Mouse (Mus musculus): ENCODE results near the gene Zfp422.

Zfp422 gene

DNA sequence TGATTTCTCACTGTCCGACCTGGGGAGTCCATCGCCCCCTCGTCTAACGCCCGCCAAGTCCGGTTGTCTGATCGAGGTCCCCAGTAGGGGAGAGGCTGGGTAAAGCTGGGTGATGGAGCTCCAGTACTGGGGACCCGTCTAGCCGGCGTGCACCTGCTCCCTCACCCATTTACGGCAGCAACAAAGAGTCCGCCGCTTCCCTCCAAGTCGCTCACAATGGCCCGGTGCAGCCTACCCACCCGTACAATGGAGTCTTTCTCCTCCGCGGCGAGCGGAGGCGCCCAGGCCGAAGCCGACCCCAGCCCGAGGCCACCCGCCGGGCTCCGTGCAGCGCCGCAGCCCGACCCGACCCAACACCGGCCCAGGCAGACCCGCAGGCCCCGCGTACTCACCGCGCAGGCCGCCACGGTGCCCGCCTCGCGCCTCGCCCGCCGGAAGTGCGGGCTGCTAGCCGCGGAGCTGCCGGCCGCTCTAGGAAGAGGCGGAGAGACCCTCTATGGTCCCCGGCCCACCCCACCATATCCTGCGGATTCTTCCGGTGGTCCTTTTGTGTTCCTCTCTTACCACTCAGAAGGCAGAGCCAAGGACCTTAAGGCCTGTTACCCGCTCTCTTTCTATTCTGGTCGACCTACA, at the start of gene Zfp422:
Gene Zfp422, minus strand, starts transcription at position 461 of the 633 bp plus-strand sequence.
- in situ Hi-C loops (cut with MboI; ENCODE audit: low sequenced_read_pairs) = no loop called here

DNA sequence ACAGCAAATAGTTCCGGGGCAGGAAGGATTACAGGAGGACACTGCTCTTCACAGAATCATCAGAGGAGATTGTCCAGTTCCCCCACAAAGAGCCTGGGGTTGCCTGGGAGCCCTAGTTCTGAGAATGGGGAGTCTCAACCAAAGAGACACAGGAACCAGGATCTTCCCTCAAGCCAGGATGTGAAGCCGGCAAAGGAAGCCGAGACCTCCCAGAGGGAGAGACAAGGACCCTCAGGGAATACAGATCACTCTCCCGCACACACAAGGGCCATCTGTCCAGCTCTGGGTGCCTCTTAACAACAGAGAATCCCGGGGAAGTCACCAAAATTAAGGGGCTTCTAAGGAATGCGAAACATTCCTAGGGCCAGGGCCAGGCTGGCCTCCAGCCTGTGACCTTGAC, 48.5 kb upstream of the Zfp422 start:
- in situ Hi-C loops (cut with MboI; ENCODE audit: low sequenced_read_pairs) = no loop called here

DNA sequence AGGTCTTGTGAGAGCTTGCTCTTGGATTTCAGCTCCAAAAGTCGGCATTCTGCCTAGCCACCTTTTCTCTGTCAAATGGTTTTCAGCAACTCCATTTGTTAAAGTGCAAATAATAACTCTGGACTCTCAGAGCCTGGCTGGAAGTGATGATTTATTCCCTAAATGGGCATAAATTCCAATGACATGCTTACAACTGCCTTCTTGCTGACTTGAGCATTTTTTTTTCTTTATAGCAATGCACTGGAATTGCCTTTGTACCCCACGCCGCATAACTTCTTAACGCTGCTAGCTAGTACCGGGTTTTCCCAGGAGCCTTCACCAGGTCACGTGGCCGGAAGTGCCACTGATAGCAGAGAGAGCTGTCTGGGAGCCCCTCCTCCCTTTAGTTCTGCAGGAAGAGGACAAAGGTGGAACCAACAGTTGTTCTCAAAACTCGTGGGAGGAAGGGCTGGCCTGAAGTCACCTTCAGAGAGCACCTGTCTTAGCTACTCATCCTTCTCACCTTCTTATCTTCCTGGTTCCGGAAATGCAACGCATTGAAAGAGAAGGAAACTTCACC, 47.6 kb upstream of the Zfp422 start:
- in situ Hi-C loops (cut with MboI; ENCODE audit: low sequenced_read_pairs) = no loop called here

DNA sequence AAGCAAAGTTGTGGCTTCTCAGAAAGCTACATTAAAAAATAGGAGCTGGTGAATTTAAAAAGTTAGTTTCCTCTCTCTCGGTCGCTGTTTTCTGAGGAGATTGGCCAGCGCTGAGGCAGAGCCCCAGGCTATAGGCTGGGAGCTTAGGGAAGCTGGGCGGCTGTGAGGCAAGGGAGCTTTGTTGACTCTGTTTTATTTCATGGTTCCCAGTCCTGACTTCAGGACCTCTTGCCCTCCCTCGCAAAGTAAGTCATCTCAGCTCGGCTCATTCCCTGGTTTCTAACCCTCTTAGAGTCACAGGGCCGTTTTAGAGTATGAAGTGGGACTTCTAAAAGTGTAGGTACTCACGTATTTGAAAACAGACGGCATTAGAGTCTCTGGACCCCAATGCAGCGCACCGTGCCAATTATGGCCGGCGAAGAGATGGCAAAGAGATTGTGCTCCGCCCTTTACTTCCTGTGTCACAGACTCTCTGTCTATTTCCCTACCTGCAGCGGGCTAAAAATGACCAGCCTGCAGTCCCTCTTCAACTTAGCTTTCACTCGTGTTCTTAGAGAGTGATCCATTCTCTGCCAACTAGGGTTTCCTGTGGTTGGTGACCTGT, 45.6 kb upstream of the Zfp422 start:
- in situ Hi-C loops (cut with MboI; ENCODE audit: low sequenced_read_pairs) = no loop called here

DNA sequence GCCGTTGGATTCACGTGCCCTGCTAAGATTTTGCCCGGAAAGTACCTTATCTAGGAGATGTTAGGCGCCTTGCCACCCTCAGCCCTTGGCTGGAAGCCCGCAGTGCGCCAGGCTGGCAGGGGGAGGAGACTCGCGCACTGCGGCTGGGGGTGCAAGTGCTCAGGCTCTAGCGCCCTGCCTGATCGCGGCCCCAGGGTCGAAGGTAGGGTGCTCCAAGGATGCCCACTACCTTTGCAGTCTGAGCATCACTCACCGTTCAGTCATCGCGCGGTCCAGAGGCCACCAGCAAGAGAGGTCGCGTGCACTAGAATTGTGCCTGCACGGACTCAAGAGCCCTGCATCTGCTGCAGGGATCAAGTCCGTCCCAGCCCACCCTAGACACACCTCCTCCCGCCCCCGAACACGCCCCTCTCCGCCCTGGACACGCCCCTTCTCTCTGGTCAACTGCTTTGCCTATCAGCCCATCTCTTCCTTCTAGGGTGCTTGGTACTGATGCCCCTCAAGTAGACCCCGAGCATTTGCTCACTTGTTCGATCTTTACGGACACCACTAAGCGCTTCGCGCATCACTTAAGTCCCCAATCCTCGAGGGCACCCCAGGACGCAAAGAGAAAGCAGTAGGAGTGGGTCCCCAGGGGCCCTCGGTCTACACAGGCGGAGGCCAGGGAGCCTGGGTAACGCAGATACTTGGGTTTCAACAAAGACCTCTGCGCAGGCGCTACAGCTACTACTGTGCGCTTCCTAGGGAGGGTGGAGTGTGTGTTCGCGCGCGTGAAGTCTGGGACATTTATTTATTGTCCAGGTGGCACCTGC, 44.9 kb upstream of the Zfp422 start, which contains the start of gene Rassf4:
Gene Rassf4, minus strand, starts transcription at position 482 of the 812 bp plus-strand sequence.
- in situ Hi-C loops (cut with MboI; ENCODE audit: low sequenced_read_pairs) = no loop called here

DNA sequence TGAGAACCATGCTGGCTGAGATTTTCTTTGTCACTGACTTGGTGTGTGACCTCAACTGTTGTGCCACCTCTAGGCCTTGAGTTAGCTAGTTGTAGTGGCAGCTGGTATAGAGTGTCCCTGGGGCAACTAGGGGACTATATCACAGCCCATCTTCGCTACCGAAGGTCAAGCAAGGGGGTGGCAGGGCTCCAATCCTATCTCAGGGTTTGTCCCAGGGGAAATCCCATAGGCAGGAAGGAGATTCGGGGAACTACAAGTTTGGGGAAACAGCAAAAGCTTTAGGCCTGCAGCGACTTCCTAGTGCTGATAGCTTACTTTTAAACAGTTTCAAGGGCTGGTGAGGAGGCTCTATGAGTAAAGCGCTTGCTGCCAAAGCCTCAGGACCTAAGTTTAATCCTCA, 43.5 kb upstream of the Zfp422 start:
- in situ Hi-C loops (cut with MboI; ENCODE audit: low sequenced_read_pairs) = no loop called here

DNA sequence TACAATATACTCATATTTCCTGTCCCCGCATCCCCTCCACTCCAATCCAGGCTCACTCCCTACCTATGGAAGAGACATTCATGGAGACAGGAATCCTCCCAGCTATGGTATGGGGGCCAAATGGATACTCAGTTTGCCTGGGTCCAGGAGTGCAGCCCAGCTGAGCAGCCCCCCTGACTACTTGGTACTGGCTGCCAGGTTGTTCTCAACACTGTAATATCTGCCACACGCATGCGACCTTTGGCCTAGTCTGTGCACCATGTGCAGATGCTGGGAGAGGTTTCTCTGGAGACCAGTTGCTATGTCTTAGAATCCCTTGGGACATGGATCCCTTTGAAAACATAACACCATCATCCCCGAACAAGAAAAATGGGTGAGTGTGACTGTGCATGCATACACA, 43.0 kb upstream of the Zfp422 start:
- in situ Hi-C loops (cut with MboI; ENCODE audit: low sequenced_read_pairs) = no loop called here

DNA sequence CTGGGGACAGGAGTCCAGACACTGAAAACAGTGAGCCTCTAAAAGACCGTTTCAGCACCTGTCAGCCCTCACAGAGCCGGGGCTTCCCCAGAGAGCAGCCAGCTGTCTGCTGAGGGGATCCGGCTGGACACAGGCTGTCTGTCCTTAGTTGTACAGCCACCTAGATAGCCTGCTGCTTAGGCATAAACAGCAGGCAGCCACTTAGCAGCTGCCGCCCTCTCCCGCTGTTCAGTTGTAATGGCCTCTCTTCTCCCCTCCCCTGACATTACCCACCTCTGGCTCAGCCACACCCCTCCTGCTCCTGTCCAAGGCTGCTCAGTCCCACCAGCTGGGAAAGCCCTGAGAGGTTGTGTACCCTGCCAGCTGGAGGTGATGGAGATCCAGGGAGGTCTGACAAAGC, 42.2 kb upstream of the Zfp422 start:
- in situ Hi-C loops (cut with MboI; ENCODE audit: low sequenced_read_pairs) = no loop called here

DNA sequence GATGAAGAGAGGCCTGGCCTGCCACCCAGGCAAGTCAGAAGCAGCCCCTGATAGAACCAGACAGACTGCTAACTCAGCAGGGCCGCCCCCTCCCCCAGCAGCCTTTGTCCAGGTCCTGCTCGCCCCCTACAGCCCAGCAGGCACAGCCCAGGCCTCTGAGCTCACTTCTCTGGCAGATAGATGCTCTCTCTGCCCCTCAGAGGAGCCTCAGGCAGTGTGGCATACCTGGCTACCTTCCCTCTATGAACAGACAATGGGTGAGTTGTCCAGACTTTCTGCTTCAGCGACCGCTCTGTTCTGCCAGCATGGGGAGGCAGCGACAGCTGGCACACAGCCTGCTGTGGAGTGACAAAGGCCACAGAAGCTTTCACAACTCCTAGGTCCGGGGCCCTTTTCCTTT, 41.3 kb upstream of the Zfp422 start:
- in situ Hi-C loops (cut with MboI; ENCODE audit: low sequenced_read_pairs) = no loop called here

DNA sequence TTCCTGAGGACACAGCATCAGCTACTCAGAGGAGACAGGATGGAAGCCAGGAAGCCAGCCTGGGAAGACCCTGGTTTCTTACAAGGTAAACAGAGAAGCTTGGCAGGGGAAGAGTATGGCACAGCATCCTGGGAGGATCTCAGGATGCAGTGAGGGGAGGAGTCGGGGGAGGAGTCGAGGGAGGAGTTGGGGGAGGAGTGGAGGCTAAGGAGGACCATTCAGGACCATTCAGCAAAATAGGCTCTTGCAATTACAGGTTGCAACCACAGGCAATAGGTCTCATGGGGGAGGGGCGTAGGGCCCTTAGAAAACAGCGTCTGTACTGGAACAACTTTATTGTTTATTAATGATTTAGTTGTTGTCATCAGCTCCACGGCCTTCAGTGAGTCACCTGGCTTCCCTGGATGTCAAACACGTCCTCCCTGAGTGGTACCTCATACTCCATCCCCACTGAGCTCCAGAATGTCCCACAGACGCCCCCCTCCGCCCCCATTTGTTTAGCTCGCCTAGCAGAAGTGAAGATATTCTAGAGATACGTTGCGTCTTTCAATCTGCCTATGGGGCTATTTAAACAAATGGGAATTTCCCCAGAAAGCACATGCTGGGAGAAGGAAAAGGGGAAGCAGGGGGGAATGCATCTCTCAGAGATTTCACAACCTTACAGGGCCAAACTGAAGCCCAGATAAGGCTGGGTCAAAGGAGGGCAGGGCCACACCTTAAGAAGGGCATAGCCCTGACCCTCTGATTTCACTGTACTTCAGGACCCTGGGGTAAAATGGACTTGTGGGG, 40.1 kb upstream of the Zfp422 start:
- in situ Hi-C loops (cut with MboI; ENCODE audit: low sequenced_read_pairs) = no loop called here

DNA sequence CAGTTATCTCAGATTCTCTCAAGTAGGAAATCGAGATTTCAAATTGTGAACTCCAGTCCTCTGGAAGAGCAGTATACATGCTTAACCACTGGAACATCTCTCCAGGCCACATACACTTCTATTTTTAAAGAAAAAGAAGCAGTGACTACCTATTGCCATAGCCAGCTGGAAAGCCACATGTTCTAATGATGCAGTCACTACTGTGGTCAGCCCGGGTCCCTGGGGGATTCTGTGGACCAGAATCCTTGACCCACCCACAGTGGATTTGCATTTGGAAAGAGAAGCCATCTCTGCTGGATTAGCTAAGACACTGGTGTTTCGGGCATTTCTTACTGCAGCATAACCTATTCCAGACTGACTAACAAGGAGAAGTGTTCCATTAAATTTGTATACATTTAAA, 38.6 kb upstream of the Zfp422 start:
- in situ Hi-C loops (cut with MboI; ENCODE audit: low sequenced_read_pairs) = no loop called here

DNA sequence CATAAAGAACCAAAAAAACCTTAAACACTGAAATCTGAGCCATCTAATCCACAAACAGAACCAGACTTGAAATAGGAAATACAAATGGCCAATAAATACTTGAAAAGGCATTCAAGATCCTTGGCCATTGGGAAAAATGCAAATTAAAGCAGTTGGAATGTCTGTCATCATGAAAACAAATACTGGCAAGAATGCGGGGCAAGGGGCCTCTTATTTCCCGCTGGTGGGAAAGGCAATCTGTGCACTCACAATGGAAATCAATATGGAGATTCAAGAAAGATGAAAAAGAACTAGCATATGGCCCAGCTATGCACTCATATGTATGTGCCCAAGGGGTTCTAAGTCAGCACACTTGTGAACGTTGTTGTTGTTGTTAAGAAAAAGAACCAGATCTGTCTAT, 38.1 kb upstream of the Zfp422 start:
- in situ Hi-C loops (cut with MboI; ENCODE audit: low sequenced_read_pairs) = no loop called here

DNA sequence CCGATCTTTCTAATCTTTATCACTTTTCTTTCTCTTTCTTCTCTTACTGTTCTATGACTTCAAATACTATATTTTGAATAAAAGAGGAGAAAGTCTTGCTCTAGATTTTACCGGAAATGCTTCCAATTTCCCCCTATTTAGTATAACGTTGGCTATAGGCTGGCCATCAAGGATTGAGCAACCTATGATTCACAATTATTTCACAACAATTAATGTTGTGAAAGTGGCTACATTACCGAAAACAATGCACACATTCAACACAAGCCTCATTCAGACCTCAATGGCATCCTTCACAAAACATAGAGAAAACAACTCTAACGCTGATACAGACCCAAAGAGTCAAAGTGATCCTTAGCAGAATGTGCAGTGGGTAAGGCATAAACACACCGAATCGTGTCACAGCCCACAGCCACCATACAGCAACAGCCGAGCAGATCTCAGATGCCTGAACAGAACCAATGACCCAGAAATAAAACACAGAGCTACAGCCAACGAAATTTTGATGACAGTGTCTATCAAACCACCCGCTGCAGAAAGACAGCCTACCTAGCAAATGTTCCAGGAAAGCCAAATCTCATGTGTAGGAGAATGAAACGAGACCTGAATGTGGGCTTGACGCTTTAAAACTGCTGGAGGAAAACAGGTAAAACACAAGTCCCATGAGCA, 37.4 kb upstream of the Zfp422 start:
- in situ Hi-C loops (cut with MboI; ENCODE audit: low sequenced_read_pairs) = no loop called here

DNA sequence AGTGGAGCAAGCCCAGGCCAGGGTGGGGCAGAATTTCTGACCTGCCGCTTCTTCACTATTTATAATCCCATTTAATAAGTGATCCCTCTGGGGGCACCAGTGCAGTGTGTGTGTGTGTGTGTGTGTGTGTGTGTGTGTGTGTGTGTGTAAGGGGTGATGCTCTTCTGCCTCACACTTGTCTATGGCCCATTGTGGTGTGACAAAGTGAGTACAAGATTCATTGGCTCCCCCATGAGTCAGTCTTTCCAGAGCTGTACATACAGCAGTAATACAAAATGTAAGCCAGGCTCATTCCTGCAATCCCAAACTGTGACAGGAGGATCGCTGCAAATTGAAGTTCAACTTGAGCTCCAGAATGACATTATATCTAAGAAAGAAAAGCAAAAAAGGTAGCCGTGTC, 36.0 kb upstream of the Zfp422 start:
- in situ Hi-C loops (cut with MboI; ENCODE audit: low sequenced_read_pairs) = no loop called here

DNA sequence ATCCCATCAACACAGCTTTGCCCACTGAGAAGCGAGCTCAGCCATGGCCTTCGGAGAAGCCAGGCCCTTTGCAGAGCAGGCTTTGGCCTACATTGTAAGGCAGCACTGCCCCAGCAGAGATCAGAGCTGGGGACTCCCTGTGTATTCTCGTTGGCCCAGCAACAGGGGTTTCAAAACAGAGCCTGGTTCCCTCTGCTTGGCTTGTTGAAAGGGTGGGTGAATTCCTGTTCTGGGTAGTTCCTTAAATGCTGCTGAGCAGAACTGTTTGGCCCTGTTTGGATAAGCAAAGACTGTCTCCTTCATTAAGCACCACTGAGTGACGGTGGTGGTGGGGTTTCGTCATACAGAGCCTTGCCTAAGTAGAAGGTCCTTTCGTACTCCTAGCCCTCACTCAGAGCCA, 35.2 kb upstream of the Zfp422 start:
- in situ Hi-C loops (cut with MboI; ENCODE audit: low sequenced_read_pairs) = no loop called here

DNA sequence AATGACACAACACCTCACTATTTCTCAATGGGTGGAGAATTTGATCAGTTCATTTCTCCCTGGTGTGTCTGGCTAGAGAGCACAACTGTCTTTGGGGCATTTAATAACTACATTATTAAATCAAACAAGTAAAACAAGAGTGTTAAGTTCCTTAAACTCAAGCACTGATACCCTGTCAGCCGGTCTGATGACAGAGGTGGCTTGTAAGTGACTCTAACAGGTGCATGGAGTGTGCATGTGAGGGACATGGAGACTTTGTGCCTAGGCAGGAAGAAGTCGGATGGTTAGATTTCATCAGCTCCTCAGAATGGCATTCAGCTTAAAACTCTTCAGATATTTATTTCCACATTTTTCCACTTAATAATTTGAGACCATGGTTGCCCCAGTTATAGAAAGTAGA, 34.6 kb upstream of the Zfp422 start:
- in situ Hi-C loops (cut with MboI; ENCODE audit: low sequenced_read_pairs) = no loop called here

DNA sequence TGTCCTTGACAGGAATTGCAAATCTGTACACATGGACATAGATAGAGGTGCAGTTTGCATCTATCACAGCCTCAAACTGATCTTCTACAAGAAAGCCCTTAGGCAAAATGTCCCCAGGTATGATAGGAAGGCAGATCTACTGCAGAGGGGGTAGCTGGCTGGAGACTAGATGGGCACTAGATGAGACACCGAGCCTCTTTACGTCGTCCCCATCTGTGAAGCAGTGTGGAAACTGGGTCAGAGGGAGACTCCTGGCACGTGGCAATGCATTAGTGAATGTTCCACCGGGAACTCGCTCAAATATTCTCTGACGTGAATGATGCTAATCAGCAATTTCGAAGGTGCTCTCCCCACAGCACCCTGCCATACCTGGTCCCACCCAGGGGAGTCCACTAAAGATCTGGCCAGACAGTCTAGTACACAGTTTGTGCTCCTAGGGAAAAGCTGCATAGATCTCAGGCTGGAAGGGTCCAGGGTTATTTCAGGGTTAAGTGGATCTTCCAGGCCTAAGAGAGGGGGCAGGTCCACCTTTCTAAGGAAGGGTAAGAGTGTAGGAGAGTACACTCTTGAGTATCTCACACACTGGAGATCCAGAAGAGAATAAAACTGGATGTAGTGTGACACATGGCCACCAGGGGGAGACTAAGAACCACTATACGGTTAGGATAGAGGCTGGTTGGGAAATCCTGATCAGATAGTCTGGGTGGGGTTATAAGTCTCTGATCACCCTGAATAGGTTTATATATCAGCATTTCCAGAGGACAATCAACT, 25.1 kb upstream of the Zfp422 start:
- in situ Hi-C loops (cut with MboI; ENCODE audit: low sequenced_read_pairs) = loop anchor here (5.0 kb wide), 1 partner anchor 48 kb away; no protein-coding TSS in a partner anchor

DNA sequence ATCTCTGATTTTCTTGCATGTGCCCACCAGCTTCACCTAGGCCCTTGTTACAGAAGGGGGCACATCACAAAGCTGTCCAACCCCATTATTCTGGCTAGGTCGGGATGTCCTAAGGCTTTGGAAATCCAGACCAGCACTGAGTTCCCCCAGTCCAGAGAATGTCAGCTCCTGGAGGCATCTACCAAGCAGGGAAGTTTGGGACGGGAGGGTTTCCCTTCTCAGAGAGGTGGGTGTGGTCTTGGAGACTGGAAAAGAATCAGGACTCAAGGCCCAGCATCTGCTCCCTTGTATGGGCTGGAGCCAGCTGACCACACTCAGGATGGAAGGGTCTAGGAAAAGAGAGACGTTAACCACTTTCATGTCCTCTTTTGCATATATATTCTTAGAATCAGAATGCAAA, 24.4 kb upstream of the Zfp422 start:
- in situ Hi-C loops (cut with MboI; ENCODE audit: low sequenced_read_pairs) = loop anchor here (5.0 kb wide), 1 partner anchor 49 kb away; no protein-coding TSS in a partner anchor

DNA sequence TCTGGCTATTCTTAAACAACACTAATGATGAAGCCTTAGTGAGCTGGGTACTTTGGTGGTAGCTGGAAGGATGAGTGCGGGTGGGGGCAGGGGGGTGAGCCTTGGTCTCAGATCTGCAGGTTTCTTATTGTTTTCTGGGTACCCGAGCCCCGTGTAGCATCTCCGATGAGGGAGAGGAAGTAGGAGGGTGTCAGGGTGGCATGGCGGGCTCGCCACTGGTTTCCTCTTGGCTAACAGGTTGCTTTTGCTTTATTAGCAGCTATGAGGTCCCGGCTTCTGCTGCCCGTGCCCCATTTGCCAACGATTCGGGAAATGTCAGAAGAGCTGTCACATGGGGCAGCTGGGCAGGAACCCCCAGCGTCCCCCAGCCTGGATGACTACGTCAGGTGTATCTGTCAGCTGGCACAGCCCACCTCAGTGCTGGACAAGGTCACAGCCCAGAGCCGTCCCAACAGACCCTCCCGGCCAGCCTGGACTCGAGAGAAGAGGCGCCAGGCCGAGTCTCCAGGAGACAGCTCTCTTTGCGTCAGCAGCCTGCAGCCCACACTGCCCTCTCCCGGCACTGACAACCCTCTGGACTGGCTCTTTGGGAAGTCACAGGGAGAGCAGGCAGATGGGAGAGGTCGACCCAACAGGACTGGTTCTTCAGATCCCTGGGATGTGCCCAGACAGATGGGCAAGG, 22.8 kb upstream of the Zfp422 start:
- in situ Hi-C loops (cut with MboI; ENCODE audit: low sequenced_read_pairs) = loop anchor here (5.0 kb wide), 1 partner anchor 51 kb away; no protein-coding TSS in a partner anchor

Measured in CH12F3 (cell line).